Mouse (Mus musculus): ENCODE results near the gene Atp5s.

The Atp5s gene

GRCm38 (mm10) chr12:69724711-69725460 lies at the start of gene Atp5s, which contains the start of gene L2hgdh:
Gene Atp5s, plus strand, starts transcription at chr12:69724950.
Gene L2hgdh, minus strand, starts transcription at chr12:69724873.
- DNase-seq (ENCODE audit: low spot score): peak; percentile 96

DNA sequence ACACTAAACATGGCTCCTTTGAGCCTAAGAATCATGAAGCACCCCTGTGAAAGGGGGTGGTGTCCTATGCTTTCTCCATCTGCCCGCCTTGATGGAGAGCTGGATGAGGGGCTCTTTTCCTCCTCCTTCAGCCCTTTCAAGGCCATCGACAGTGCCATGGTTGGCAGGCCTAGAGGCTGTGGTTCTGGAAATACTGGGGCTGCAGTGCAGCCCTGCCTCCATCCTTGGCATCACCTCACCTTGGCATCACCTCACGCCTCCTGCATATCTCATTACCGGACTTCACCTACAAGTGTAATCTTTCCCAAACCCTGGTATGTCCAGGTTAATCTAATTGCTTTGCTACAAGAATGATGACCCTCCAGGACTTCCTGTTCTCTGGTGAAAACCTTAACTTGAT lies 48.6 kb upstream of the Atp5s start:
- DNase-seq (ENCODE audit: low spot score): no peak

GRCm38 (mm10) chr12:69680635-69681565 lies 43.9 kb upstream of the Atp5s start:
- peak; percentile 20 for DNase-seq (ENCODE audit: low spot score)

- DNase-seq (ENCODE audit: low spot score): peak; percentile 45
Measured at GRCm38 (mm10) chr12:69681566-69682061, 43.1 kb upstream of the Atp5s start, which contains the start of gene Sos2. Gene Sos2, minus strand, starts transcription at chr12:69681852.

GRCm38 (mm10) chr12:69682065-69682787 lies 42.5 kb upstream of the Atp5s start:
- peak; percentile 74 for DNase-seq (ENCODE audit: low spot score)

DNA sequence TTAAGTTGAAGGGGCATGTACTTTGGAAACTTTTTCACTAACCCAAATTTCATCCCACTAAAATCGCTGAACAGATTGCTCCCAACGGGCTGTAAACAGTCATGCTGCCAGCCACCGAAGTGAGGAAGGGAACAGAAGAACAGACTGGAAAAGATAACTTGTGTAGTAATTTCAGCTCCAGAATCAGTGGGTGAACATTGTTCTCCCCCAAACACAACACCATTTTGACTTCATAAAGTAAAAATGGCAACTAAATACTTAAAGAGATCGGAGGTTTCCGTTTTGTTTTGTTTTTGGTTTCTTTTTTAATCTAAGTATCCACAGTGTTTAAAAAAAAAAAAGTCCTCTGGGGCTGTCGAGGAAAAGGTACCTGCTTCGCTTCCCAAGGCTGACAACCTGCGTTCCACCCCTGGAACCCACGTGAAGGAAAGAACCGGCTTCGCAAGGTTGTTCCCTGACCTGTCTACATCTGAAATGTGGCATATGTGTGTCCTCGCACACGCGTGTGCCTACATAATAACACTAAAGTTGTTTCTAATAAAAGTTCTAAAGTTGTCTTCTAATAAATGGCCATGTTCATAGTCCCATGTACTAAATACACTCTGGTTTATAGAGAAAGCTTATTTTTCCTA lies 41.8 kb upstream of the Atp5s start:
- no peak for DNase-seq (ENCODE audit: low spot score)

- peak; percentile 77 for DNase-seq (ENCODE audit: low spot score)
Measured at GRCm38 (mm10) chr12:69683537-69683936, 41.2 kb upstream of the Atp5s start.

DNA sequence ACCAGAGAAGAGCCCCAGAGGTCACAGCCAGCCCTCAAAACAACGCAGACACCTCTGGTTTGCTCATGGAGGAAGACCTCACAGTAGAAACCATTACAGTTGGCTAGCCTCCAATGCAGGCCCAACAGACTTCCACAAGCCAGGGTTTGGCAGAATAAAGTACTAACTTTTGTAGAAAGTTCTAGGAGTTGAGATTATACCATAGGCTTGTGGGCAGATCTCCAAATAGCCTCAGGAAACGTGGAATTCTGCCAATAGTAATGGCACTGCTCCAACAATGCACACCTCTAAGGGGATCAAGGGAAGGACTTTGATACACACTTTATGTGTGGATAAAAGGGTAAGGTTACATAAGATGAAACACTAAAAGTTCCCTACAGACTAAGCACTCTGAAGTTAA lies 36.4 kb upstream of the Atp5s start:
- DNase-seq (ENCODE audit: low spot score): no peak

DNA sequence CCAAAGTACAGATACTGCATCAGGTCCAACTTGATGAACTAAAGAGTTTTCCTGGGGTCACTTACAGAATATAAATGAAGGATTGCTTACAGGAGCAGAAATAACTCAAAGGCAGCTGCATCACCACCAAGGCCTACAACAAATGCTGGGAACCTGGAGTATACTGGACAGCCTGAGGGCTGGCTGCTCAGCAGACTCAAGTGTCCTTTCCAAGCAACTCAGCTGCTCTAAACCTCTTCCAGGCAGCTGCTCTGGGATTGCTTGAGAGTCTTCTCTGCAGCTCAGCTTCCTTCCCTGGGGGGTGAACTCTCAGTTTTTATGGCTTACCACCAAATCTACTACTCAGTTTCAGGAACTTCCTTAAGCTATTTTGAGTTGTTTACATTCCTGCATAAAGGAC lies 35.7 kb upstream of the Atp5s start:
- no peak for DNase-seq (ENCODE audit: low spot score)

- no peak for DNase-seq (ENCODE audit: low spot score)
Measured at GRCm38 (mm10) chr12:69690714-69691113, 34.0 kb upstream of the Atp5s start.

DNA sequence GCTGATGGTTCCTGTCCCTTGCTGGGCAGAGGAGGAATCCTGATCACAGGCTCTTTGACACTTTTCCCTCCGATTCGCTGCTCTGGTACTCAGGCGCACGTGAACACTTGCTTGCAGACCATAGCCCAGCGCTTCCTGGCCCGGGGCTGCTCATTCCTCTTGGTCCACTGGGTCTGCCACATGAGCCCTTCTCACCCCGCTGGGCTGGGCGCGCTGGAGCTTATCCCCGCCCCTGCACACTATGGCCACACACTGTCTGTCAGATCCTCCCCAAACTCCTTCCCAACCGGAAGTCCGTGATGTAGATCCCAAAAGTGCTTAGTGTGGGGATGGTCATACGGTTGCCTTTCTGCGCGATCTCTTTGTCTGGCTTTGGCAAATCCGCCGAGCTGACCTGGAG lies 31.3 kb upstream of the Atp5s start:
- DNase-seq (ENCODE audit: low spot score): no peak

DNA sequence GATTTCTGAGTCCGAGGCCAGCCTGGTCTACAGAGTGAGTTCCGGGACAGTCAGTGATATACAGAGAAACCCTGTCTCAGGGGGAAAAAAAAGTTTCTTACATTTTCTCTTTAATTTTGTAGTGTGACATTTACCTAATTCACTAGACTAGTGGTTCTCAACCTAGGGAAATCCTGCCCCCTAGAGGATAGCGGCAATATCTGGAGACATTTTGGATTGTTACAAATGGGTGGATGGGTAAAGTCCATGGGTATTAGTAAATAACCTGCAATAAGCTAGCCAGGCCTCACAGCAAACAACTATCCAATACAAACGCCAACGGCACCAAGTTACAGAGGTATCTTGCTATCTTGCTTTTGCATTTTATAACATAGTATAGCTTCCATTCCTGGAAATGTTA lies 28.0 kb upstream of the Atp5s start:
- DNase-seq (ENCODE audit: low spot score): peak; percentile 53

- no peak for DNase-seq (ENCODE audit: low spot score)
Measured at GRCm38 (mm10) chr12:69698352-69698751, 26.4 kb upstream of the Atp5s start.

DNA sequence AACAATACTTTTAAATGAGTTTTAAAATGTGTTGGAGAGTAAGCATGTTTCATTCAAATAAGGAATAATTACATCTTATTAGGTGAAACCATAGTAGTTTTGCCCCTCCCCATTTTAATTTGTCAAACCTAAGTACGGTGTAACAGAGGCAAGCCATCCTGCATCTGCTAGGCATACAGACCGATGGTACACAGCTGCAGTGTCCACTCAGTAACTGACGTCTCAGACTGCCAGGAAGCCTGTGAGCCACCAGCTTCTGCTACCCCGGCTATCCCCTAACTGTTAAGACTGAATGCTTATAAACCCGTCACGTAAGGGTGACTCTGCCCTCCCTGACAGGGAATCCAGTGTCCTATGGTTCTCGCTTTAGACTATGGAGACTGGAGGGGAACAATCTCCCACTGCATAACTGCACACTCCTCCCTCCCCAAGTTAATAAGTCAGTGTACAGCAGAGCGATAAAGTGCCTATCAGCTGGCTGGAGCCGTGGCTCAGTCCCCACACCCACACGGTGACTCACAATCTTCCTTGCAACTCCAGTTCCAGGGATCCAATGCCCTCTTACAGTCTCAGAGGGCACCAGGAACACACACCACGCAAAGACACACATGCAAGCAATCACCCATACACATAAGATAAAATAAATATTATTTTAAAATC lies 19.8 kb upstream of the Atp5s start:
- no peak for DNase-seq (ENCODE audit: low spot score)

- no peak for DNase-seq (ENCODE audit: low spot score)
Measured at GRCm38 (mm10) chr12:69713628-69714027, 11.1 kb upstream of the Atp5s start.

GRCm38 (mm10) chr12:69722857-69723256 lies 1.9 kb upstream of the Atp5s start:
- DNase-seq (ENCODE audit: low spot score): no peak

- no peak for DNase-seq (ENCODE audit: low spot score)
Measured at GRCm38 (mm10) chr12:69723376-69723775, 1.4 kb upstream of the Atp5s start.

DNA sequence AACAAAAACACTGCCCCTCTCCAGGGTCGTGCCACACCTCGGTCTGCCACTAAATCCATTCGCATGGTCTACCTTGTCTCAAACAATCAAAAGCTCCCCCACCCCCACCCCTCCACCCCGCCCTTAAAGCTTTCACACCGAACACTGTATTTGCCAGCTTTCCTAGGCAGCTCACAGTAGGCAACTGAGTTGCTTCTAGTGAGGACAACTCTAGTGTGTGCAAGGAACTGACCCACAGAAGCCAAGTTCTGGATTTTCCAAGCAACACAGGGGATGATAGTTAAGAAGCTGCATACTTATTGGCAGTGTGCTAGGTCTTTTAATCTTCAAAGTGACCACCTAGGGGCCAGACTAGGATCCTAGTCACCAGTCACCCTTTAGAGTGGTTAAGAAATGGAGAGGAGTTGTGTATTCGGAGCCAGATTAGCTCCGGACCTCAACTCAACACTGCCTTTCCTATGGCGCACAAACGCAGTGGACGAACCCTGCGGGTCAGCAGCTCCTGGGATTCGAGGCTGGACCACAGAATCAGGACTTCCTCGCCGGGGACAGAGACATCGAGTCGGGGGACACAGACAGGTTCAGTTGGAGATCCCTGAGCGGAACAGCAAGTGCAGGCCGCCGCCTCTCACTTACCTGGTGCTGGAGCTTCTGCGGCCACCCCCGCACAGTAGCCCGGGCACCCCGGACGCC lies 586 bp upstream of the Atp5s start:
- no peak for DNase-seq (ENCODE audit: low spot score)

- no peak for DNase-seq (ENCODE audit: low spot score)
Measured at GRCm38 (mm10) chr12:69729246-69729645, 4.5 kb downstream of the Atp5s start.

DNA sequence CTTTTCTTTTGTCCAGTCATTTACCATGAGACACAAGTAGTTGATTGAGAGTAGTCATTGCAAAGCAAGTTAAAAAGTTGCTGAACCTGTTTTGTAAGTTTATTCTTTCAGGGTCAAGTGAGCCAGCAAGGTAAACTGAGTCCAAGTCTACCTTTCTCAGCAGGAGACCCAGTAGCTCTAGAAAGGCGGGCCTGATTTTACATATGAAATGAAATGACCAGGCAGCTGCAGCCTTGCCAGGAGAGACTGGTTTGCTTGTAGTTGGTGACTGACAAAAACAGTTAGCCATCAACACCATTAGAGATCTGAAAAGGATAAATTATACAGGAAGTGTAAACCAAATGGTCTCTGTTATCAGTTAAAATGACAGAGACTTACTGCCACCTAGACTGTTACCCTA lies 5.6 kb downstream of the Atp5s start:
- DNase-seq (ENCODE audit: low spot score): no peak

All from layer of hippocampus, adult 11-12 months (tissue).